Mouse (Mus musculus): ENCODE measurements at regions not wholly inside any gene's neighbourhood (a gene's known extent, or its start where the extent isn't known, plus 50 kb on each side); places are given as distances from the start of the nearest gene placed in this dataset.

DNA sequence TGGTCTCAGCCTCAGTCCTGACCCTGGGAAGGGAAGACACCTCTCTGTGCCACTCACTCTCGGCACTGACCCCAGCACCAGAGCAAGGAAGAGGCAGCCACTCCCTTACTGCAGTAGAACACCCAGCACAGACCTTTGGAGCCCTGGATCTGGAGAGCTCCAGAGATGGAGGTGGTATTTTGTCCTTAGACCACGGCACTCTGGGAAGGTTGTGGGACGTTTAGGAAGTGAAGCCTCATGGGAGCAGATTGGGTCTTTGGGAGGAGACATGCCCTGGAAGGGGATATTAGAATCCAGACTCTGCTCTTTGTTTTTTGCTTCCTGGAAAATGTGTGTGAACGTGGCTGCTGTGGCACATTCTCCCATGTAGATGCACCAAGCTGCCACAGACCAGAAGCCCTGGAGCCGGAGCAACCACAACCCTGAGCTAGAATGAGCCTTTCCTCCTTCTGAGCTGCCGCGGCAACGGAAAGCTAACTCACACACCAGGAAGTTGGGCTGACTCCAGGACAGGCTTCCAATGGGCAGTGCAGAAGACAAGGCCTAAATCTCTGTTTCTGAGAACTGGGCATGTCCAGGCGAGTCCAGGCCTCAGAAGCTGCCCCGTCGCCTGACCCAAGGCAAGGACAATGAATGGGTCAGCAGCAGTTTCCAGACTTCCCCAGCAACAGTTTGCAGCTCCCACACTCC lies 356.9 kb upstream of the Kcnab2 start:
- TF ChIP-seq POLR2A (IDR thresholded peaks at IDR 0.05; ENCODE audit: borderline replicate concordance, extremely low read depth, low read depth, low read length): no peak
- TF ChIP-seq CTCF (IDR thresholded peaks at IDR 0.05; ENCODE audit: insufficient read depth, low read length): no peak
